Mouse (Mus musculus): ENCODE measurements at regions not wholly inside any gene's neighbourhood (a gene's known extent, or its start where the extent isn't known, plus 50 kb on each side); places are given as distances from the start of the nearest gene placed in this dataset.

DNA sequence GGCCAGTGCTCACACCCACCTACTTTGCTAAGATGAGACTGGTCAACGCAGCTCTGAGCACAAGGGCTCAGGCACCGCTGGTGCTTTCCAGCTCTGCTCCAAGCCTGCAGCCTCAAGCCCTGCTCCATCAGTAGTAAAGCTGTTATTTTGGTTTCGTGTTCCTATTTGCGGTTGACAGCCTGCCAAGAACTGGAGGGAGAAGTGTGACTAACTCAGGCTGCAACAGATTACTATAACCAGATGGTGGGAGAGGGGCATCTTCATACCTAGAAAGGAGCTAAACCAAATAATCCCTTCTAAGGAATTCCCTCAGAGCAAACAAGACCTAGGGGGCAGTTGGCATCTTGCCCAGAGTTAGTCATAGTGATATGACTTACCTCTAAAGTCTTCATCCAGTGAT is 82.1 kb upstream of the Daam1 start:
- TF ChIP-seq CTCF (IDR thresholded peaks at IDR 0.05): no peak
- no peak for TF ChIP-seq EP300 (IDR thresholded peaks at IDR 0.05)

All from lung, postnatal 0 days (tissue).